Mouse (Mus musculus): Measurements from ENCODE around the gene Hoxd12. TPM values are rescaled to one million over a fixed set of nuclear protein-coding genes. Genes with fewer than 3 reads are reported as not detected.

The Hoxd12 gene
- polyA plus RNA-seq, 1 experiment from 2014 or later = 4.5 TPM

- no peaks in the 10 kb centered on the region; the same call in 1 of the 2 replicates for H3K36me3 ChIP-seq (ENCODE audit: insufficient read depth, low read length)
- H3K9ac ChIP-seq (replicated peaks; ENCODE audit: low read length) = peak overlapping the region; percentile 80
- H3K4me2 ChIP-seq (replicated peaks; ENCODE audit: low read depth, low read length) = peak overlapping the region; percentile 59
- peak overlapping the region; percentile 64 for H3K4me3 ChIP-seq (ENCODE audit: low read length)
- peak overlapping the region; percentile 87 for H3K27ac ChIP-seq (ENCODE audit: low read length)
- 3% methylated on average over 31 of the region's 31 CpGs for WGBS
- peaks cover 3% of the 10 kb centered on the region; the same call in 1 of the 2 replicates for H3K27me3 ChIP-seq (ENCODE audit: insufficient read depth, low read length)
- no peaks in the 10 kb centered on the region for H3K9me3 ChIP-seq (ENCODE audit: low read length)
- no peak for ATAC-seq (ENCODE audit: low FRiP score, low TSS enrichment)
- peaks cover 11% of the 10 kb centered on the region; the same call in 1 of the 2 replicates for H3K4me1 ChIP-seq (ENCODE audit: insufficient read depth, low read length)
These were observed 13.1 kb downstream of the Hoxd12 start for GRCm38 (mm10) chr2:74687698-74688555.

GRCm38 (mm10) chr2:74688795-74689573, 14.2 kb downstream of the Hoxd12 start:
- peak overlapping the region; percentile 59 for H3K4me2 ChIP-seq (replicated peaks; ENCODE audit: low read depth, low read length)
- peak overlapping the region; percentile 94 for H3K27ac ChIP-seq (ENCODE audit: low read length)
- H3K36me3 ChIP-seq (ENCODE audit: insufficient read depth, low read length) = no peaks in the 10 kb centered on the region; the same call in 1 of the 2 replicates
- ATAC-seq (ENCODE audit: low FRiP score, low TSS enrichment) = no peak
- 7% methylated on average over 12 of the region's 12 CpGs for WGBS
- peak overlapping the region; percentile 83 for H3K9ac ChIP-seq (replicated peaks; ENCODE audit: low read length)
- H3K27me3 ChIP-seq (ENCODE audit: insufficient read depth, low read length) = peaks cover 3% of the 10 kb centered on the region; the same call in 1 of the 2 replicates
- H3K4me1 ChIP-seq (ENCODE audit: insufficient read depth, low read length) = peaks cover 16% of the 10 kb centered on the region; the same call in 1 of the 2 replicates
- peak overlapping the region; percentile 48 for H3K4me3 ChIP-seq (ENCODE audit: low read length)
- H3K9me3 ChIP-seq (ENCODE audit: low read length) = no peaks in the 10 kb centered on the region

- ATAC-seq (ENCODE audit: low FRiP score, low TSS enrichment) = no peak
- Histone ChIP-seq H3K36me3 (ENCODE audit: insufficient read depth, low read length) (no peaks in the 10 kb centered on the region; the same call in 1 of the 2 replicates), H3K9ac (replicated peaks; ENCODE audit: low read length) (peak overlapping the region; percentile 83), H3K27me3 (ENCODE audit: insufficient read depth, low read length) (peaks cover 3% of the 10 kb centered on the region; the same call in 1 of the 2 replicates), H3K9me3 (ENCODE audit: low read length) (no peaks in the 10 kb centered on the region), H3K4me1 (ENCODE audit: insufficient read depth, low read length) (peaks cover 18% of the 10 kb centered on the region; the same call in 1 of the 2 replicates), H3K4me3 (ENCODE audit: low read length) (peak overlapping the region; percentile 48), H3K27ac (ENCODE audit: low read length) (peak overlapping the region; percentile 94), H3K4me2 (replicated peaks; ENCODE audit: low read depth, low read length) (peak overlapping the region; percentile 59)
- WGBS = 5% methylated on average over 24 of the region's 24 CpGs
These were observed 14.9 kb downstream of the Hoxd12 start for GRCm38 (mm10) chr2:74689574-74690337.

- peak overlapping the region; percentile 94 for H3K27ac ChIP-seq (ENCODE audit: low read length)
- H3K4me1 ChIP-seq (ENCODE audit: insufficient read depth, low read length) = peaks cover 23% of the 10 kb centered on the region
- peak overlapping the region; percentile 83 for H3K9ac ChIP-seq (replicated peaks; ENCODE audit: low read length)
- ATAC-seq (ENCODE audit: low FRiP score, low TSS enrichment) = no peak
- H3K4me3 ChIP-seq (ENCODE audit: low read length) = peak overlapping the region; percentile 48
- 10% methylated on average over 8 of the region's 8 CpGs for WGBS
- no peaks in the 10 kb centered on the region for H3K9me3 ChIP-seq (ENCODE audit: low read length)
- H3K27me3 ChIP-seq (ENCODE audit: insufficient read depth, low read length) = peaks cover 3% of the 10 kb centered on the region; the same call in 1 of the 2 replicates
- H3K4me2 ChIP-seq (replicated peaks; ENCODE audit: low read depth, low read length) = peak overlapping the region; percentile 80
- no peaks in the 10 kb centered on the region; the same call in 1 of the 2 replicates for H3K36me3 ChIP-seq (ENCODE audit: insufficient read depth, low read length)
These were observed 15.5 kb downstream of the Hoxd12 start for GRCm38 (mm10) chr2:74690338-74690716.

- Histone ChIP-seq H3K9me3 (ENCODE audit: low read length) (no peaks in the 10 kb centered on the region), H3K36me3 (ENCODE audit: insufficient read depth, low read length) (no peaks in the 10 kb centered on the region; the same call in 1 of the 2 replicates), H3K4me3 (ENCODE audit: low read length) (peak within 1 kb of the TSS; percentile 82), H3K9ac (replicated peaks; ENCODE audit: low read length) (peak within 1 kb of the TSS; percentile 92), H3K4me2 (replicated peaks; ENCODE audit: low read depth, low read length) (peak within 1 kb of the TSS; percentile 80), H3K4me1 (ENCODE audit: insufficient read depth, low read length) (peaks cover 33% of the 10 kb centered on the region), H3K27me3 (ENCODE audit: insufficient read depth, low read length) (peaks cover 3% of the 10 kb centered on the region; the same call in 1 of the 2 replicates), H3K27ac (ENCODE audit: low read length) (peak within 1 kb of the TSS; percentile 98)
- WGBS = under 1% methylated on average over 56 of the region's 56 CpGs
- peak; percentile 90 for ATAC-seq (ENCODE audit: low FRiP score, low TSS enrichment)
These were observed 16.5 kb downstream of the Hoxd12 start, which contains the start of gene Hoxd10 for GRCm38 (mm10) chr2:74691022-74691951. Gene Hoxd10, plus strand, starts transcription at chr2:74691924.

- Histone ChIP-seq H3K4me3 (ENCODE audit: low read length) (peak overlapping the region; percentile 82), H3K9me3 (ENCODE audit: low read length) (no peaks in the 10 kb centered on the region), H3K9ac (replicated peaks; ENCODE audit: low read length) (peak overlapping the region; percentile 92), H3K27me3 (ENCODE audit: insufficient read depth, low read length) (peaks cover 3% of the 10 kb centered on the region; the same call in 1 of the 2 replicates), H3K4me2 (replicated peaks; ENCODE audit: low read depth, low read length) (peak overlapping the region; percentile 80), H3K36me3 (ENCODE audit: insufficient read depth, low read length) (no peaks in the 10 kb centered on the region; the same call in 1 of the 2 replicates), H3K27ac (ENCODE audit: low read length) (peak overlapping the region; percentile 98), H3K4me1 (ENCODE audit: insufficient read depth, low read length) (peaks cover 42% of the 10 kb centered on the region)
- 2% methylated on average over 35 of the region's 35 CpGs for WGBS
- ATAC-seq (ENCODE audit: low FRiP score, low TSS enrichment) = no peak
These were observed 17.4 kb downstream of the Hoxd12 start for GRCm38 (mm10) chr2:74691995-74692807.

- Histone ChIP-seq H3K36me3 (ENCODE audit: insufficient read depth, low read length) (no peaks in the 10 kb centered on the region; the same call in 1 of the 2 replicates), H3K9me3 (ENCODE audit: low read length) (no peaks in the 10 kb centered on the region), H3K27me3 (ENCODE audit: insufficient read depth, low read length) (peaks cover 3% of the 10 kb centered on the region; the same call in 1 of the 2 replicates), H3K4me2 (replicated peaks; ENCODE audit: low read depth, low read length) (peak overlapping the region; percentile 80), H3K4me3 (ENCODE audit: low read length) (peak overlapping the region; percentile 82), H3K27ac (ENCODE audit: low read length) (peak overlapping the region; percentile 98), H3K9ac (replicated peaks; ENCODE audit: low read length) (peak overlapping the region; percentile 92), H3K4me1 (ENCODE audit: insufficient read depth, low read length) (peaks cover 42% of the 10 kb centered on the region)
- no peak for ATAC-seq (ENCODE audit: low FRiP score, low TSS enrichment)
- WGBS = 4% methylated on average over 20 of the region's 20 CpGs
These were observed 18.1 kb downstream of the Hoxd12 start for GRCm38 (mm10) chr2:74692808-74693431.

Measured in kidney, embryonic 16.5 days (tissue).